Comparison of ENCODE assay signal across 10 mouse cellular contexts in the genomic region with DNA sequence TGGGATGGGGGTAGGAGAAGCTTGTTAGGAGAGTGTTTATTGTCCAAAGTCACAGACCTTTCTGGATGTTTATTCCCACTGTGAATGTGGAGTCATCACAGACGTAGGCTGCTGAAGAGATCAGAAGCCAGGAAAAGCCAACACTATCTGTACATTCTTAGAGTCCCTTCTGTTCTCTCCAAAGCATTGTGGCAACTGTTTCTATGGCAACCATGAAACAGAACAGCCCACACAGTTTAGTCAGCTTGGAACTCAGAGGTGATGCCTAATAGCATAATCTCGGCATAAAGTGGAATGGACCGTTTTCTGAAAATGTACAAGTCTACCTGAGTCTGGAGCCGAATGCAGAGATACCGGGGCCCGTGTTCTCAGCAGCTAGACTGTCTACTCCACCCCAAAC.
A peak's percentile ranks its signal among the peaks of the same experiment; 100 is the strongest.
DNase-seq lines count a peak whose midpoint lies in the region; ATAC-seq lines count a peak whose summit lies in the region.
"Had no signal": no experiment of that assay in that cellular context is flagged by ENCODE, and none has a peak within 500 bp of the region (broad histone marks: within the 10 kb centered on the region; RNA-seq: fewer than 3 reads in every experiment).

No protein-coding gene starts in this region.

- no peaks in the 10 kb centered on the region for H3K36me3 ChIP-seq in midbrain, embryonic 16.5 days (ENCODE audit: control insufficient read depth, insufficient read depth, low read length)
- H3K36me3 ChIP-seq: lung, embryonic 15.5 days had no signal

- H3K27ac ChIP-seq in midbrain, embryonic 16.5 days (ENCODE audit: low read length) = 0 out of 2 replicates have a peak overlapping the region, but pooled peaks have one; percentile 24
- H3K27ac ChIP-seq: lung, embryonic 15.5 days had no signal

- no peaks in the 10 kb centered on the region for H3K9me3 ChIP-seq in midbrain, embryonic 16.5 days (replicated peaks; ENCODE audit: control insufficient read depth, low read length, poor library complexity, severe bottlenecking)
- H3K9me3 ChIP-seq: lung, embryonic 15.5 days had no signal

- H3K9ac ChIP-seq in midbrain, embryonic 16.5 days (ENCODE audit: low read depth, low read length) = no peak overlapping the region
- H3K9ac ChIP-seq: lung, embryonic 15.5 days had no signal

- ATAC-seq in midbrain, embryonic 16.5 days = peak; percentile 85

- WGBS in midbrain, embryonic 16.5 days = 47% methylated on average over 6 of the region's 6 CpGs

- H3K4me2 ChIP-seq in midbrain, embryonic 16.5 days (ENCODE audit: low read length) = no peak overlapping the region
- H3K4me2 ChIP-seq: lung, embryonic 15.5 days had no signal

- peaks cover 9% of the 10 kb centered on the region for H3K4me1 ChIP-seq in midbrain, embryonic 16.5 days (ENCODE audit: control insufficient read depth, insufficient read depth, low read length)

- H3K4me3 ChIP-seq in midbrain, embryonic 16.5 days (ENCODE audit: low read depth, low read length) = no peak overlapping the region
- H3K4me3 ChIP-seq: lung, embryonic 15.5 days had no signal

- intact Hi-C loops in left cerebral cortex, postnatal 4 days (cut with DNase I) = no loop called here

- peak; percentile 26 for DNase-seq in embryo, embryonic 11 days
- DNase-seq in embryo, embryonic 10.5 days (ENCODE audit: low spot score) = no peak
- DNase-seq in left cerebral cortex, adult 11 months (ENCODE audit: low spot score) = peak; percentile 62
- no peak for DNase-seq in left cerebral cortex, postnatal 4 days
- DNase-seq in layer of hippocampus, adult 18-20 months (ENCODE audit: low spot score in 2 of 2) = peak; percentile 64 to 85
- no peak for DNase-seq in kidney, adult 8-10 months
- DNase-seq in spleen, postnatal 14 days (ENCODE audit: low spot score in 2 of 2) = no peak
- DNase-seq: kidney, postnatal 25 days had no signal

- no peaks in the 10 kb centered on the region for H3K27me3 ChIP-seq in midbrain, embryonic 16.5 days (ENCODE audit: control insufficient read depth, insufficient read depth, low read depth, low read length)
- H3K27me3 ChIP-seq: lung, embryonic 15.5 days had no signal

Comparison
In these comparisons a context has a peak if more than half of its experiments do, and no peak if none do; other contexts are left out.
1. DNase-seq: peak in embryo, embryonic 11 days (single experiment), left cerebral cortex, adult 11 months (single experiment) and layer of hippocampus, adult 18-20 months (2 of 2); none in embryo, embryonic 10.5 days (single experiment), left cerebral cortex, postnatal 4 days (single experiment), kidney, adult 8-10 months (0 of 2) and spleen, postnatal 14 days (0 of 2).